Mouse (Mus musculus): Measurements from ENCODE around the gene Slc7a6. TPM values are rescaled to one million over a fixed set of nuclear protein-coding genes. Genes with fewer than 3 reads are reported as not detected.

The Slc7a6 gene
- polyA plus RNA-seq, 1 experiment = 69.5 TPM

DNA sequence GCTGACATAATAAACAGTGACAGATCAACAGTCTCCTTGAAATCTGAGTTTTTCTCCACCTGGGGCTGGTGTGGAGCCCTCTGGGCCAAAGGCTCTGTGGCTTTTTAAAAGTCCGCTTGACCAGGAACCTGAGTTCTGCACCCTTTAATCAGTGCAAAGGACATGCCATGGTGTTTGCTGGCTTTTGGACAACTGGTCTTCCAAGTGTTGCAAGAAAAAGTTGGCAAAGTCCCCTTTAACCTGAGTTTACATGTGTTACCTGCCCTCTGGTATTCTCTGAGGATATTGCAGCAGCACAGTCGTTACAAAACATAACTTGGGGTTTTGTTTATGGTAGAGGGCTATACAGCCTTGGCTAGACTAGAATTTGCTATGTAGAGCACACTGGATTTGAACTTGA lies 38.2 kb upstream of the Slc7a6 start:
- Histone ChIP-seq H3K4me3 (ENCODE audit: control insufficient read depth, low read depth, low read length) (no peak overlapping the region), H3K36me3 (ENCODE audit: control insufficient read depth, insufficient read depth, low read length) (no peaks in the 10 kb centered on the region; the same call in 1 of the 2 replicates), H3K27ac (ENCODE audit: control insufficient read depth, insufficient read depth, low read depth, low read length) (no peak overlapping the region), H3K4me1 (ENCODE audit: control insufficient read depth, insufficient read depth, low read length) (peaks cover 5% of the 10 kb centered on the region), H3K27me3 (ENCODE audit: control insufficient read depth, insufficient read depth, low read length) (no peaks in the 10 kb centered on the region; the same call in 1 of the 2 replicates)
- no peak for TF ChIP-seq CTCF (IDR thresholded peaks at IDR 0.05; ENCODE audit: control insufficient read depth, insufficient read depth, insufficient replicate concordance, low read depth, low read length)
- no peak for TF ChIP-seq POLR2A (IDR thresholded peaks at IDR 0.05; ENCODE audit: control insufficient read depth, low read depth, low read length)

DNA sequence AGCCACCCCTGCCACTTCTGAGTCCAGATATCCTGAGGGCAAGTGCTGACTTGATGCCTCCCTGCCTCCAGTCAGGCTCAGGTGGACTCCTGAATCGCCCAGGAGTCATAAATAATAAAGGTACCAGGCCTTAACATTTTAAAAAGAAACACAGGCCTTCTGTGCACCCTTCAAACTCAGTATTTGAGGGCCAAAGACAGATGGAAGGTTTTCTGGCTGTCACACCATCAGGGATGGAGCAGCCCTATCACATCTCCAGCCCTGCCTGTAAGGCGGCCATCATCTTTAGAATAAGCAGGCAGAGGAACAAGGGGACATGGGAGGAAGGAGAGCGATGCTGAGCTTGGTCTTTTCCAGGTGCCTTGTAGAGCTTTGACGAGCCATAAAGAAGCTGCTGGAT lies 37.6 kb upstream of the Slc7a6 start:
- peaks cover 10% of the 10 kb centered on the region for H3K4me1 ChIP-seq (ENCODE audit: control insufficient read depth, insufficient read depth, low read length)
- no peak overlapping the region for H3K27ac ChIP-seq (ENCODE audit: control insufficient read depth, insufficient read depth, low read depth, low read length)
- TF ChIP-seq CTCF (IDR thresholded peaks at IDR 0.05; ENCODE audit: control insufficient read depth, insufficient read depth, insufficient replicate concordance, low read depth, low read length) (no peak), POLR2A (IDR thresholded peaks at IDR 0.05; ENCODE audit: control insufficient read depth, low read depth, low read length) (no peak)
- no peak overlapping the region for H3K4me3 ChIP-seq (ENCODE audit: control insufficient read depth, low read depth, low read length)
- H3K27me3 ChIP-seq (ENCODE audit: control insufficient read depth, insufficient read depth, low read length) = no peaks in the 10 kb centered on the region; the same call in 1 of the 2 replicates
- H3K36me3 ChIP-seq (ENCODE audit: control insufficient read depth, insufficient read depth, low read length) = no peaks in the 10 kb centered on the region; the same call in 1 of the 2 replicates

DNA sequence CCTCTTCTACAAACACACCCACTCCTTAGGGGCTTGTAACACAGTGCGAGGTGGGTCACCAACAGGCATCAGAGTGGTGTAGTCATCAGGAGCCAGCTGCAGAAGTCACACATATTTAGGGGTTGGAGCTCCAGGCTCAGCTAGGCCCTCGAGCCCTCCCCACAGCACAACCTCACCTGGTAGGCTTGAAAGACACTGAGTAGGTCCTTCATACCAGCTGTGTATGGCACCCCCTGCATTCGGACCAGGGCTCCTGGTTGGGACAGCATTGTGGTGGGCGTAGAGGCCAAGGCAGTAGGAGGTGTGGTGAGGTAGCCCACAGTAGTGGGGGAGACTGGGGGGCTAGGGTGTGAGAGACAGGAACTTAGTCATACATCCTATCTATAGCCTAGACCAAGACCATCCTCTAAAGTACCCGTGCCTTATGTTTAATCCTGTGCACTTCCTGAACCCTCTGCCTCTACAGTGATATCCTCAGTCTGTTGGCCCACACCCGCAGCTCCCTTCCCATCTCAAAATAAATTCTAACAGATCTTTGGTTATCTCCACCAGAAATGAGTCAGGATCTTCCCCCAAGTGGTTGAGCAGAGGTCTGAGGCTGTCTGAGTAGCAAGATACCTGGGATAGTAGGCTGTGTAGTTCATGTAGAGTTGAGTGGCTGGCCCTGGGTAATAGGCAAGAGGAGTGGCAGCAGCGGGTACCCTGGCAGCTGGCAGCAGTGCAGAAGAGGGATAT lies 37.0 kb upstream of the Slc7a6 start:
- H3K27me3 ChIP-seq (ENCODE audit: control insufficient read depth, insufficient read depth, low read length) = no peaks in the 10 kb centered on the region; the same call in 1 of the 2 replicates
- no peaks in the 10 kb centered on the region; the same call in 1 of the 2 replicates for H3K36me3 ChIP-seq (ENCODE audit: control insufficient read depth, insufficient read depth, low read length)
- no peak overlapping the region for H3K4me3 ChIP-seq (ENCODE audit: control insufficient read depth, low read depth, low read length)
- TF ChIP-seq CTCF (IDR thresholded peaks at IDR 0.05; ENCODE audit: control insufficient read depth, insufficient read depth, insufficient replicate concordance, low read depth, low read length) = no peak
- no peak for TF ChIP-seq POLR2A (IDR thresholded peaks at IDR 0.05; ENCODE audit: control insufficient read depth, low read depth, low read length)
- H3K4me1 ChIP-seq (ENCODE audit: control insufficient read depth, insufficient read depth, low read length) = peaks cover 14% of the 10 kb centered on the region
- no peak overlapping the region for H3K27ac ChIP-seq (ENCODE audit: control insufficient read depth, insufficient read depth, low read depth, low read length)

DNA sequence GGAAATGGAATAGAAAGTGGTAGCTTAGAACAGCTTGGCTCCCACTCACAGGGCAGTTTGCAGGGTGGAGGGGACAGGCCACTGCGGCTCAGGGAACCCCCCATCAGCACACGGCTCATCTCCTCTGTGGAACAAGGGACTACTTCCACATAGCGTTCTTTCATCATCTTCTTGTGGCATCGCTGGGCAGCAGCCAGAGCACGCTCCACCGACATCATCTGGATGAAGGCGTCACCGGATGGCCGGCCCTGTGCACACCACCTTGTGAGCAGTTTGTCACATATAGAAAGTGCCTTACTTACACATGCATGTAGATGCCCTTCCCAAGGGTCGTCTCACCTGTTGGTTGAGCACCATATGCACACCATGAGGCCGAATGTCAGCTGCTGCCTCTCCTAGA lies 36.3 kb upstream of the Slc7a6 start:
- TF ChIP-seq POLR2A (IDR thresholded peaks at IDR 0.05; ENCODE audit: control insufficient read depth, low read depth, low read length) (no peak), CTCF (IDR thresholded peaks at IDR 0.05; ENCODE audit: control insufficient read depth, insufficient read depth, insufficient replicate concordance, low read depth, low read length) (no peak)
- H3K27ac ChIP-seq (ENCODE audit: control insufficient read depth, insufficient read depth, low read depth, low read length) = no peak overlapping the region
- peaks cover 18% of the 10 kb centered on the region for H3K4me1 ChIP-seq (ENCODE audit: control insufficient read depth, insufficient read depth, low read length)
- H3K27me3 ChIP-seq (ENCODE audit: control insufficient read depth, insufficient read depth, low read length) = no peaks in the 10 kb centered on the region; the same call in 1 of the 2 replicates
- no peak overlapping the region for H3K4me3 ChIP-seq (ENCODE audit: control insufficient read depth, low read depth, low read length)
- no peaks in the 10 kb centered on the region; the same call in 1 of the 2 replicates for H3K36me3 ChIP-seq (ENCODE audit: control insufficient read depth, insufficient read depth, low read length)

DNA sequence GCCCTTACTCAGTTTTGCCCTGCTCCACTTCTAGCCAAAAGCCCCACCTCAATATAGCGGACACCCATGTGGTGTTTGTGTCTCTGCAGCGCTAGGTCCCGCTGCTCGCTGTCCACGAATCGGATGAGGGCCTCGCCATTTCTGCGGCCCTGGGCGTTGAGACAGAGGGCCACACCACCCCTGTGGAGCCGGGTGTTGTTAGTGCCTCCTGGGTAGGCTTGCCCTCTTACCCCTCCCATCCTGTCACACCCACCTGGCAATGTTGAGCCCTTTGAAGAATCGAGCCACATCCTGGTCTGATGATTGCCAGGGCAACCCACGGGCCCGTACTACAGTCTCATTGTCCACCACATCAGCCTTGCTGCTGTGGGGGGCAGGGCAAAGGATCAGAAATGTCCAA lies 35.1 kb upstream of the Slc7a6 start:
- Histone ChIP-seq H3K27me3 (ENCODE audit: control insufficient read depth, insufficient read depth, low read length) (no peaks in the 10 kb centered on the region; the same call in 1 of the 2 replicates), H3K36me3 (ENCODE audit: control insufficient read depth, insufficient read depth, low read length) (no peaks in the 10 kb centered on the region; the same call in 1 of the 2 replicates), H3K27ac (ENCODE audit: control insufficient read depth, insufficient read depth, low read depth, low read length) (no peak overlapping the region), H3K4me1 (ENCODE audit: control insufficient read depth, insufficient read depth, low read length) (peaks cover 29% of the 10 kb centered on the region), H3K4me3 (ENCODE audit: control insufficient read depth, low read depth, low read length) (no peak overlapping the region)
- TF ChIP-seq POLR2A (IDR thresholded peaks at IDR 0.05; ENCODE audit: control insufficient read depth, low read depth, low read length) = no peak
- TF ChIP-seq CTCF (IDR thresholded peaks at IDR 0.05; ENCODE audit: control insufficient read depth, insufficient read depth, insufficient replicate concordance, low read depth, low read length) = no peak

DNA sequence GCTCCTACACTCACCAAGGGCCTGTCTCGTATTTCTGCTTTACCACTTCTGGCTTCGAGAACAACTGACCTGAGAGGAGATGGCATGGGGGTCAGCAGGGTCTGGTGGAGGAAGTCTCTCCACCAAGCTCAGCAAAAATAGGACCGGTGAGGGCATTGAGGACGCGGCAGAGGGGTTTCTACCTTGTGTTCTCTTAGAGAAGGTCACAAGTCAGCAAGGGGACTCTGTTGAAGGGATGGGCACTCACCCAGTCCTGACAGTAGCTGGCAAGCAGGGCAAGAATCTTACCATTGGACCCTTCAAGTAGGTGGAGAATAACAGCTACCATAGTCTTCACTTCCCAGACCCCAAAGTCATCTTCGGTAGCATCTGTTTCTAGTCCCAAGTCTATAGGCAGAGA lies 34.7 kb upstream of the Slc7a6 start:
- peaks cover 29% of the 10 kb centered on the region for H3K4me1 ChIP-seq (ENCODE audit: control insufficient read depth, insufficient read depth, low read length)
- H3K4me3 ChIP-seq (ENCODE audit: control insufficient read depth, low read depth, low read length) = no peak overlapping the region
- TF ChIP-seq CTCF (IDR thresholded peaks at IDR 0.05; ENCODE audit: control insufficient read depth, insufficient read depth, insufficient replicate concordance, low read depth, low read length) (no peak), POLR2A (IDR thresholded peaks at IDR 0.05; ENCODE audit: control insufficient read depth, low read depth, low read length) (no peak)

DNA sequence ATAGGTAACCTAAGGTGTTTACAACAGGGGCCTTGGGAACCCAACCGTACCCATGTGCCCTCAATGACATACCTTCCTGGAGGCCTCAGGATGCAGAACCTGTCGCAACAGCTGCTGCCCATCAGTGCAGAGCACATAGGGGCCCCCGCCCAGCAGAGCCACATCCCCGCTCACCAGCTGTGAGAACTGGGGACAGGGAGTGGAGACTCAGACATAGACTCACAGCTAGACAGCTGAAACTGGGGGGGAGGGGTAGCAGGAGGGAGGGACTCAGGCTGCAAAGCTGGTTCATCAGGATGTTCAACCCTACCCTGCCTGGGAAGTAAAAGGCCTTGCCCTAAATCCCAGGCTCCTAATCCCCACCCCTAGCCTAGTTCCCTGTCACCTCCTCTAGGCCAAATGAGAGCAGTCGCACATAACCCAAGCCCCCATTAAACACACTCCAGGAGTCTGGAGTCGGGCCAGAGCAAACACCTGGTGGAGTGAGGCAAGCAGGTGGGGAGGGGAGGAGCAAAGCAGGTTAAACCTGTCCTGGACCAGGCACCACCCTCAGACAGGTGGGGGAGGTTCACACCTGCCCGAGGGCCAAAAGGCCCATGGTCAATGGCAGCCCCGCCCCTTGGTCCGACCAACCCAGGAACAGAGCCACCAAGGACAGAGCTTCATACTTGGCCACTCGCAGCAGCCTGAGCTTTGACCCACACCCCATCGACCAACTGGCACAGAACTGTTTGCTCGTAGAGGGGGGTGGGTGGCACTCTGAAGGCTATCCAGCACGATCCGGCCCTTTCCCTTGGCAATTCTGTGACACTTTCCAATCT lies 33.7 kb upstream of the Slc7a6 start:
- H3K4me1 ChIP-seq (ENCODE audit: control insufficient read depth, insufficient read depth, low read length) = peaks cover 29% of the 10 kb centered on the region
- no peaks in the 10 kb centered on the region; the same call in 1 of the 2 replicates for H3K36me3 ChIP-seq (ENCODE audit: control insufficient read depth, insufficient read depth, low read length)
- no peaks in the 10 kb centered on the region; the same call in 1 of the 2 replicates for H3K27me3 ChIP-seq (ENCODE audit: control insufficient read depth, insufficient read depth, low read length)
- H3K27ac ChIP-seq (ENCODE audit: control insufficient read depth, insufficient read depth, low read depth, low read length) = no peak overlapping the region
- no peak for TF ChIP-seq CTCF (IDR thresholded peaks at IDR 0.05; ENCODE audit: control insufficient read depth, insufficient read depth, insufficient replicate concordance, low read depth, low read length)
- TF ChIP-seq POLR2A (IDR thresholded peaks at IDR 0.05; ENCODE audit: control insufficient read depth, low read depth, low read length) = no peak
- no peak overlapping the region for H3K4me3 ChIP-seq (ENCODE audit: control insufficient read depth, low read depth, low read length)

More for the DNA sequence above, 34.7 kb upstream of the Slc7a6 start:
- H3K27ac ChIP-seq (ENCODE audit: control insufficient read depth, insufficient read depth, low read depth, low read length) = no peak overlapping the region
- H3K36me3 ChIP-seq (ENCODE audit: control insufficient read depth, insufficient read depth, low read length) = no peaks in the 10 kb centered on the region; the same call in 1 of the 2 replicates
- no peaks in the 10 kb centered on the region; the same call in 1 of the 2 replicates for H3K27me3 ChIP-seq (ENCODE audit: control insufficient read depth, insufficient read depth, low read length)

Data from testis, adult 2 months (tissue).